In the genomic region with DNA sequence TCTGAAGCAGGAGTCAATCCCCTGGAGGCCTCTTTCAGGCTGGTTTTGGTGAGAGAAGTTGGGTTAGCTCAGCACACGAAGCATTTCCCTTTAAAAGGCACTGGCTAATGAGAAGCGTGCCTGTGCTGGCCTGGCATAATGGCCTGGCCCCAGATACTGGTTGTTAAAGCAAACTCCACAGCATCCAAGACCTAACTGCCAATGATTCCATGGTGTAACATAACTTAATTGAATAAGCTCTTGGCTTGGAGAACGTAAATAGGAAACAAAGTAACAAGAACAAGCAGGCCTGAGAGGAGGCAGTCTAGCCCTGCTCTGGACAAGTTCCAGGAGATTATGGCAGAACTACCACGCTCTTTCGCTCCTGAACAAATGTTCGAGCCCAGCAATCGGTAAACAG, we compare ENCODE assay signal across 17 mouse cellular contexts.
"Had no signal": no experiment of that assay in that cellular context is flagged by ENCODE, and none has a peak within 500 bp of the region (broad histone marks: within the 10 kb centered on the region; RNA-seq: fewer than 3 reads in every experiment).

No protein-coding gene starts in this region.

- H3K27me3 ChIP-seq: limb, embryonic 15.5 days; liver, embryonic 12.5 days; midbrain, embryonic 15.5 days; neural tube, embryonic 13.5 days had no signal

- H3K4me3 ChIP-seq: layer of hippocampus, adult 2 months; limb, embryonic 15.5 days; liver, embryonic 12.5 days; midbrain, embryonic 10.5 days; midbrain, embryonic 15.5 days; neural tube, embryonic 13.5 days had no signal

- ATAC-seq: liver, embryonic 12.5 days; midbrain, embryonic 15.5 days had no signal

- H3K9me3 ChIP-seq: limb, embryonic 15.5 days; midbrain, embryonic 10.5 days; midbrain, embryonic 15.5 days; neural tube, embryonic 13.5 days had no signal

- H3K4me1 ChIP-seq: limb, embryonic 15.5 days; liver, embryonic 12.5 days; midbrain, embryonic 10.5 days; midbrain, embryonic 15.5 days; neural tube, embryonic 13.5 days had no signal

- H3K4me2 ChIP-seq: limb, embryonic 15.5 days; liver, embryonic 12.5 days; lung, embryonic 14.5 days; midbrain, embryonic 15.5 days; neural tube, embryonic 13.5 days had no signal

- H3K27ac ChIP-seq: layer of hippocampus, adult 2 months; limb, embryonic 15.5 days; liver, embryonic 12.5 days; midbrain, embryonic 10.5 days; midbrain, embryonic 15.5 days; neural tube, embryonic 13.5 days had no signal

- DNase-seq: kidney, postnatal 10 days; kidney, postnatal 4 days; left cerebral cortex, postnatal 4 days; lung, embryonic 14.5 days; lung, postnatal 10 days; lung, postnatal 4 days; retina, postnatal 1 day; right cerebral cortex, postnatal 4 days; spleen, adult 18-20 months; thymus, adult 18-20 months; thymus, postnatal 14 days had no signal

- H3K36me3 ChIP-seq: limb, embryonic 15.5 days; liver, embryonic 12.5 days; midbrain, embryonic 10.5 days; midbrain, embryonic 15.5 days; neural tube, embryonic 13.5 days had no signal

- H3K9ac ChIP-seq: limb, embryonic 15.5 days; liver, embryonic 12.5 days; lung, embryonic 14.5 days; midbrain, embryonic 15.5 days; neural tube, embryonic 13.5 days had no signal
